Mouse (Mus musculus): ENCODE measurements around the gene Meis2. TPM values are rescaled to one million over a fixed set of nuclear protein-coding genes. Genes with fewer than 3 reads are reported as not detected.

Gene Meis2
- polyA plus RNA-seq, 1 experiment from 2014 or later: 142 TPM

GRCm38 (mm10) chr2:115872851-115873250, 192.8 kb downstream of the Meis2 start:
- Histone ChIP-seq H3K9ac (ENCODE audit: low read depth, low read length) (no peak overlapping the region), H3K27me3 (ENCODE audit: control insufficient read depth, insufficient read depth, low read length) (no peaks in the 10 kb centered on the region), H3K4me1 (replicated peaks; ENCODE audit: control insufficient read depth, insufficient read depth, low read length) (peaks cover 7% of the 10 kb centered on the region; the same call in 1 of the 2 replicates), H3K27ac (ENCODE audit: low read depth, low read length) (no peak overlapping the region), H3K36me3 (ENCODE audit: control insufficient read depth, insufficient read depth, low read length) (no peaks in the 10 kb centered on the region), H3K4me3 (ENCODE audit: low read depth, low read length) (no peak overlapping the region), H3K9me3 (ENCODE audit: control insufficient read depth, low read length) (no peaks in the 10 kb centered on the region), H3K4me2 (replicated peaks; ENCODE audit: low read depth, low read length) (no peak overlapping the region)
- WGBS: 21% methylated on average over 2 of the region's 2 CpGs
- DNase-seq (ENCODE audit: low spot score) (no peak), ATAC-seq (ENCODE audit: low FRiP score) (no peak)

GRCm38 (mm10) chr2:115869966-115870365, 195.7 kb downstream of the Meis2 start:
- Histone ChIP-seq H3K4me1 (replicated peaks; ENCODE audit: control insufficient read depth, insufficient read depth, low read length) (peaks cover 7% of the 10 kb centered on the region; the same call in 1 of the 2 replicates), H3K27ac (ENCODE audit: low read depth, low read length) (no peak overlapping the region), H3K4me3 (ENCODE audit: low read depth, low read length) (no peak overlapping the region), H3K9me3 (ENCODE audit: control insufficient read depth, low read length) (no peaks in the 10 kb centered on the region), H3K27me3 (ENCODE audit: control insufficient read depth, insufficient read depth, low read length) (no peaks in the 10 kb centered on the region), H3K36me3 (ENCODE audit: control insufficient read depth, insufficient read depth, low read length) (no peaks in the 10 kb centered on the region), H3K4me2 (replicated peaks; ENCODE audit: low read depth, low read length) (no peak overlapping the region; the same call in 1 of the 2 replicates), H3K9ac (ENCODE audit: low read depth, low read length) (no peak overlapping the region)
- no peak for ATAC-seq (ENCODE audit: low FRiP score)
- WGBS: 14% methylated on average over 2 of the region's 2 CpGs
- DNase-seq (ENCODE audit: low spot score): no peak

- H3K27ac ChIP-seq (ENCODE audit: low read depth, low read length): peak overlapping the region; percentile 97
- 2% methylated on average over 25 of the region's 25 CpGs for WGBS
- H3K9ac ChIP-seq (ENCODE audit: low read depth, low read length): peak overlapping the region; percentile 35; the same call in 1 of the 2 replicates
- no peaks in the 10 kb centered on the region for H3K36me3 ChIP-seq (ENCODE audit: control insufficient read depth, insufficient read depth, low read length)
- H3K4me2 ChIP-seq (replicated peaks; ENCODE audit: low read depth, low read length): peak overlapping the region; percentile 39
- 0 out of 2 replicates have a peak, but pooled peaks cover 2% of the 10 kb centered on the region for H3K27me3 ChIP-seq (ENCODE audit: control insufficient read depth, insufficient read depth, low read length)
- no peaks in the 10 kb centered on the region for H3K9me3 ChIP-seq (ENCODE audit: control insufficient read depth, low read length)
- ATAC-seq (ENCODE audit: low FRiP score) (no peak), DNase-seq (ENCODE audit: low spot score) (peak; percentile 72)
- peak overlapping the region; percentile 28 for H3K4me3 ChIP-seq (ENCODE audit: low read depth, low read length)
- 0 out of 2 replicates have a peak, but pooled peaks cover 2% of the 10 kb centered on the region for H3K4me1 ChIP-seq (replicated peaks; ENCODE audit: control insufficient read depth, insufficient read depth, low read length)
These were observed 204.9 kb downstream of the Meis2 start for GRCm38 (mm10) chr2:115860600-115861347.

- Histone ChIP-seq H3K4me2 (replicated peaks; ENCODE audit: low read depth, low read length) (peak overlapping the region; percentile 39), H3K27ac (ENCODE audit: low read depth, low read length) (peak overlapping the region; percentile 97), H3K27me3 (ENCODE audit: control insufficient read depth, insufficient read depth, low read length) (0 out of 2 replicates have a peak, but pooled peaks cover 2% of the 10 kb centered on the region), H3K9ac (ENCODE audit: low read depth, low read length) (peak overlapping the region; percentile 35; the same call in 1 of the 2 replicates), H3K4me3 (ENCODE audit: low read depth, low read length) (peak overlapping the region; percentile 28), H3K9me3 (ENCODE audit: control insufficient read depth, low read length) (no peaks in the 10 kb centered on the region), H3K36me3 (ENCODE audit: control insufficient read depth, insufficient read depth, low read length) (no peaks in the 10 kb centered on the region), H3K4me1 (replicated peaks; ENCODE audit: control insufficient read depth, insufficient read depth, low read length) (0 out of 2 replicates have a peak, but pooled peaks cover 2% of the 10 kb centered on the region)
- ATAC-seq (ENCODE audit: low FRiP score): peak; percentile 76
- DNase-seq (ENCODE audit: low spot score): peak; percentile 84
- WGBS: 0% methylated on average over 15 of the region's 15 CpGs
These were observed 205.5 kb downstream of the Meis2 start for GRCm38 (mm10) chr2:115860141-115860480.

- Histone ChIP-seq H3K9me3 (ENCODE audit: control insufficient read depth, low read length) (no peaks in the 10 kb centered on the region), H3K4me2 (replicated peaks; ENCODE audit: low read depth, low read length) (peak overlapping the region; percentile 39), H3K36me3 (ENCODE audit: control insufficient read depth, insufficient read depth, low read length) (no peaks in the 10 kb centered on the region), H3K9ac (ENCODE audit: low read depth, low read length) (peak overlapping the region; percentile 24; the same call in 1 of the 2 replicates), H3K27ac (ENCODE audit: low read depth, low read length) (peak overlapping the region; percentile 97), H3K27me3 (ENCODE audit: control insufficient read depth, insufficient read depth, low read length) (0 out of 2 replicates have a peak, but pooled peaks cover 2% of the 10 kb centered on the region), H3K4me3 (ENCODE audit: low read depth, low read length) (peak overlapping the region; percentile 28), H3K4me1 (replicated peaks; ENCODE audit: control insufficient read depth, insufficient read depth, low read length) (peaks cover 2% of the 10 kb centered on the region; the same call in 1 of the 2 replicates)
- ATAC-seq (ENCODE audit: low FRiP score) (peak; percentile 88), DNase-seq (ENCODE audit: low spot score) (peak; percentile 89)
- WGBS: under 1% methylated on average over 25 of the region's 27 CpGs
These were observed 206.1 kb downstream of the Meis2 start for GRCm38 (mm10) chr2:115859371-115860140.

GRCm38 (mm10) chr2:115858927-115859326, 206.7 kb downstream of the Meis2 start:
- H3K4me3 ChIP-seq (ENCODE audit: low read depth, low read length): peak overlapping the region; percentile 28
- WGBS: under 1% methylated on average over 10 of the region's 10 CpGs
- peaks cover 2% of the 10 kb centered on the region for H3K27me3 ChIP-seq (ENCODE audit: control insufficient read depth, insufficient read depth, low read length)
- ATAC-seq (ENCODE audit: low FRiP score) (no peak; the same call in 1 of the 2 replicates), DNase-seq (ENCODE audit: low spot score) (no peak)
- peak overlapping the region; percentile 39 for H3K4me2 ChIP-seq (replicated peaks; ENCODE audit: low read depth, low read length)
- peak overlapping the region; percentile 97 for H3K27ac ChIP-seq (ENCODE audit: low read depth, low read length)
- H3K36me3 ChIP-seq (ENCODE audit: control insufficient read depth, insufficient read depth, low read length): no peaks in the 10 kb centered on the region
- H3K9ac ChIP-seq (ENCODE audit: low read depth, low read length): peak overlapping the region; percentile 72; the same call in 1 of the 2 replicates
- peaks cover 2% of the 10 kb centered on the region; the same call in 1 of the 2 replicates for H3K4me1 ChIP-seq (replicated peaks; ENCODE audit: control insufficient read depth, insufficient read depth, low read length)
- no peaks in the 10 kb centered on the region for H3K9me3 ChIP-seq (ENCODE audit: control insufficient read depth, low read length)

- ATAC-seq (ENCODE audit: low FRiP score) (no peak), DNase-seq (ENCODE audit: low spot score) (peak; percentile 56)
- Histone ChIP-seq H3K27me3 (ENCODE audit: control insufficient read depth, insufficient read depth, low read length) (peaks cover 4% of the 10 kb centered on the region), H3K4me1 (replicated peaks; ENCODE audit: control insufficient read depth, insufficient read depth, low read length) (peaks cover 2% of the 10 kb centered on the region; the same call in 1 of the 2 replicates), H3K4me2 (replicated peaks; ENCODE audit: low read depth, low read length) (peak overlapping the region; percentile 39), H3K9me3 (ENCODE audit: control insufficient read depth, low read length) (no peaks in the 10 kb centered on the region), H3K27ac (ENCODE audit: low read depth, low read length) (peak overlapping the region; percentile 97), H3K36me3 (ENCODE audit: control insufficient read depth, insufficient read depth, low read length) (no peaks in the 10 kb centered on the region), H3K9ac (ENCODE audit: low read depth, low read length) (peak overlapping the region; percentile 72), H3K4me3 (ENCODE audit: low read depth, low read length) (peak overlapping the region; percentile 28)
- 2% methylated on average over 8 of the region's 8 CpGs for WGBS
These were observed 207.4 kb downstream of the Meis2 start for GRCm38 (mm10) chr2:115858246-115858645.

- Histone ChIP-seq H3K9me3 (ENCODE audit: control insufficient read depth, low read length) (no peaks in the 10 kb centered on the region), H3K9ac (ENCODE audit: low read depth, low read length) (peak overlapping the region; percentile 72), H3K4me1 (replicated peaks; ENCODE audit: control insufficient read depth, insufficient read depth, low read length) (peaks cover 4% of the 10 kb centered on the region), H3K27me3 (ENCODE audit: control insufficient read depth, insufficient read depth, low read length) (peaks cover 5% of the 10 kb centered on the region), H3K4me3 (ENCODE audit: low read depth, low read length) (peak overlapping the region; percentile 28), H3K4me2 (replicated peaks; ENCODE audit: low read depth, low read length) (peak overlapping the region; percentile 39), H3K36me3 (ENCODE audit: control insufficient read depth, insufficient read depth, low read length) (no peaks in the 10 kb centered on the region), H3K27ac (ENCODE audit: low read depth, low read length) (peak overlapping the region; percentile 97)
- 3% methylated on average over 11 of the region's 11 CpGs for WGBS
- ATAC-seq (ENCODE audit: low FRiP score) (no peak), DNase-seq (ENCODE audit: low spot score) (peak; percentile 66)
These were observed 208.2 kb downstream of the Meis2 start for GRCm38 (mm10) chr2:115857123-115858080.

Measured in hindbrain, embryonic 11.5 days (tissue).